Mouse (Mus musculus): ENCODE measurements around the gene Sec22c.

Sec22c gene

DNA sequence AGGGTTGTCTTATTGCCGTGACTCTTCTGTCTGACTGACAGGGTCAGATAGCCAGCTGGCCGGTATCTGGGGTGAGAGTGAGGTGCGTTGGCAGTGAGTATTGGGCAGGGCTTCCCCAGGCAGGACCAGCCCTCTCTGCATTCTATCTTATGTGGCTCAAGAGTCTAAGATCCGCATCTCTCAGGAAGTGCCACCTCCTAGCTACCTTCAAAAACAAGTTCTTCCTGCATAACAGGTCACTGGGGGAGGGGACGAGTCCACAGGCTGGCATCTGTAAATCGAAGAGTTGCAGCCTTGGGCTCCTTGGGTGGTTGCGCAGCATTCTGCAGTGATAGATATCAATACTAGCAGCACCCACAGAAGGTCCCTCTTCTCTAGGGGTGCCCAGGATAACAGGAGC lies 58.3 kb downstream of the Sec22c start:
- no peak for DNase-seq (ENCODE audit: low read depth, low spot score)

GRCm38 (mm10) chr9:121644855-121645254 lies 60.4 kb downstream of the Sec22c start:
- no peak for DNase-seq (ENCODE audit: low read depth, low spot score)

- no peak for DNase-seq (ENCODE audit: low read depth, low spot score)
Observed at GRCm38 (mm10) chr9:121642401-121643181, 62.7 kb downstream of the Sec22c start, which contains the start of gene Vipr1. TSS of gene Vipr1 (plus strand) at chr9:121642716.

DNA sequence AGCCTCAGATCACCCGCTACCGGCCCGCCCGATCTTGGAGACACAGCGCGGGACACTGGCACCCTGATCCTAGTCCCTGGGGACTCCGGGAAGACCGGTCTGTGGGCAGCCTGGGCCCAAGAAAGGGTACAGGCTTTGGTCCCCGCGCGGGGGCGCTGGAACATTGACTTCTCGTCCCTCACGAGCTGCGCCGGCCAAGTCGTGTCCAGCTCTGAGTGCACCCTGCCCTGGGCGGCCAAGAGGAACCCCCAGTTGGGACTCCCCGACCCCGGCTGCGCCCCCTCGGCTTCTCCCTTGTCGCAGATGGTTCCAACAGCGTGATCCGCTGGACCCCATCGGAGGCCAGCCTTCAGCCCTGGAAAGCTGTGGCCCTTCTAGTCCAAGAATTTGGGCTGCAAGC lies 63.3 kb downstream of the Sec22c start, which contains the start of gene Lyzl4:
TSS of gene Lyzl4 (minus strand) at position 96 of the 400 bp plus-strand sequence.
- DNase-seq (ENCODE audit: low read depth, low spot score), result peak; percentile 38

DNA sequence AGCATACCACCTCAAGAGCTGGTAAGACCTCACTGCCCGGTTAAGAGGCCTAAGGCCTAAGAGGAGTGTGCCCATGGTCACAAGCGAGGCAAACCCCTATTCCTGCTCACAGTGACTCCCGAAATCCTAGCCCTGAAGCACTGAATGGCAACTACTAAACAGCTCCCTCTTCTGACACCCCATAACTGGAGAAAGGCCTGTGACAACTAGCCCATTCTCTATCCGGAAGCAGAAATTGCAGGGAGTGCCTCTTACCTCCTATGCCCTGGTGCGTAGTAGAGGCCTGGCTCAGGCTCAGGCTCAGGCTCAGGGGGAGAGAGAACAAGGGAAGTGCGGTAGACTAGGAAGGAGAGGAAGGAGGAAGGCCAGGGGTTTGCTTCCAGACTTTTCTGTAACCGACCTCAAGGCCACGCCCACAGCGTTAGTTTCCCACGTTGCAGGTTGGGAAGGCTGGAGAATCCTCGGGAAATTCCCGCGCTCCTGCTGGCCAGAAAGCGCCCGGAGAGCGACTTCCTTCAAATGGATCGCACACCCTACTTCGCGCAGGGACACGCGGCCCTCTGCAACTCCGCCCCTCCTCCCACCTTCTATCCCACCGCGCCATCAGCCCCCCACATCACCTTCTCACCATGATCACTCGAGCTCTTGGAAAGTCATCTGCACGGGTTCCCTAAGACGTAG lies 63.9 kb downstream of the Sec22c start:
- no peak for DNase-seq (ENCODE audit: low read depth, low spot score)

- DNase-seq (ENCODE audit: low read depth, low spot score), result no peak
Observed at GRCm38 (mm10) chr9:121639790-121640189, 65.5 kb downstream of the Sec22c start.

GRCm38 (mm10) chr9:121635835-121636576 lies 69.3 kb downstream of the Sec22c start:
- no peak for DNase-seq (ENCODE audit: low read depth, low spot score)

- DNase-seq (ENCODE audit: low read depth, low spot score), result no peak
Observed at GRCm38 (mm10) chr9:121633306-121633705, 72.0 kb downstream of the Sec22c start.

GRCm38 (mm10) chr9:121632891-121633290 lies 72.4 kb downstream of the Sec22c start:
- no peak for DNase-seq (ENCODE audit: low read depth, low spot score)

DNA sequence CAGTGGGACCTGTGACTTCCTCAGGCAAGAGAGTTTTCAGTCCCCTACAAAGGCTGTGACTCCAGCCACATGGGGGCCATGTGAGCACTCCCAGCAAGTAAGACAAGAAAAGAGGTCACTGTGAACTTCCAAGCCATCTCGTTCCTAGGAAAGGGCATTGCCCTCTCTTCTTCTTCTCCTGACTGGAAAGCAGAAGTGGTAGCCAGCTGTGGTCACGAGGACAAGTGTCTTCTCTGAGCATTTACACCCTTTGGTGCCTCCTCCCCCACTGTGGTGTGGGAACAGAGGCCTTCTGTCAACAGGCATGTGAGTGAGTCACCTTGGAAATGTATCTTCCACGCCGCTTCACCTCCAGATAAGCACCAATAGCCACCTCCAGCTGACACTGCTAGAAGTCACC lies 73.3 kb downstream of the Sec22c start:
- DNase-seq (ENCODE audit: low read depth, low spot score), result no peak

DNA sequence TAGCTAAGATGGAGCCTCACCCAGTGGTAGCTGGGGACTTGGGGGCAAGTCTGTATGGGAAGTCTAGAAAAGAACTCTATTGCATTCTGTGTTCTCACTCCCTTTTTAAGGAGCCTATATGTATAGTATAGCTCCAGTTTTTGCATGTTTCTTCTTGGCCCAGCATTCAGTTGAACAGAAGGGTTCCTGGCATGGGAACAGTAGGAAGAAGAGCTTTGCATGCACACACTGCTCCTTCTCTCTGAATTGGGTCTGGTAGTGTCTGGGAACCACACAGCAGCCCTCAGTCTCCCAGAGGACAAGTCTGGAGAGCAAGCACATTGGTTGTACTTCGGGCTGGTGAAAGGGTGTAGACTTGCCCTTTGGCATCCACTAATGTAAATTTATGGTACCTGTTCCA lies 74.7 kb downstream of the Sec22c start:
- DNase-seq (ENCODE audit: low read depth, low spot score), result no peak

Measured in retina, adult 2 months (tissue).